Mouse (Mus musculus) forebrain, embryonic 11.5 days (tissue): ENCODE data around the gene Espl1. TPM values are rescaled to one million over a fixed set of nuclear protein-coding genes. Genes with fewer than 3 reads are reported as not detected.

Experiments used
- ATAC-seq: fragments of 200-750 bp; cut with Nextera tagmentation; replicated peaks from 2 replicates; pipeline ENCODE4 v1.8.0; 2017; ENCODE audit warnings: moderate TSS enrichment; ENCODE audit not compliant: low FRiP score
- DNase-seq: peaks from one replicate; pipeline ENCODE4 v3.0.0-alpha.2; 2017; ENCODE audit warnings: low spot score
- H3K27ac ChIP-seq: fragments of 300-500 bp; sonication (generic); 2 replicates; pipeline ENCODE4 v1.5.1; 2014; ENCODE audit warnings: low read depth, low read length
- H3K27me3 ChIP-seq: fragments of 300-500 bp; sonication (generic); 2 replicates; pipeline ENCODE4 v1.6.1; 2014; ENCODE audit warnings: mild to moderate bottlenecking, low read length, mixed read lengths; ENCODE audit not compliant: control insufficient read depth, insufficient read depth
- H3K36me3 ChIP-seq: fragments of 300-500 bp; sonication (generic); 2 replicates; pipeline ENCODE4 v1.6.1; 2014; ENCODE audit warnings: mild to moderate bottlenecking, low read length, moderate library complexity, mixed read lengths; ENCODE audit not compliant: control insufficient read depth, insufficient read depth
- H3K4me1 ChIP-seq: fragments of 300-500 bp; sonication (generic); replicated peaks from 2 replicates; pipeline ENCODE4 v1.6.1; 2014; ENCODE audit warnings: low read length, mixed read lengths; ENCODE audit not compliant: control insufficient read depth, insufficient read depth
- H3K4me2 ChIP-seq: fragments of 300-500 bp; sonication (generic); 2 replicates; pipeline ENCODE4 v1.6.1; 2014; ENCODE audit warnings: low read depth, mild to moderate bottlenecking, low read length, moderate library complexity, mixed read lengths; ENCODE audit not compliant: severe bottlenecking
- H3K4me3 ChIP-seq: fragments of 300-500 bp; sonication (generic); 2 replicates; pipeline ENCODE4 v1.5.1; 2014; ENCODE audit warnings: low read depth, low read length
- H3K9ac ChIP-seq: fragments of 300-500 bp; sonication (generic); 2 replicates; pipeline ENCODE4 v1.6.1; 2014; ENCODE audit warnings: low read length
- H3K9me3 ChIP-seq: fragments of 300-500 bp; sonication (generic); 2 replicates; pipeline ENCODE4 v1.6.1; 2016; ENCODE audit warnings: low read length, mixed read lengths; ENCODE audit not compliant: control insufficient read depth
- WGBS: fragments of 180-500 bp; shearing (Covaris S2); extraction: QIAGEN DNeasy Blood & Tissue Kit; methylation state at CpG from one replicate; pipeline ENCODE4 v1.1.7; 2014; 5-methylcytosine and 5-hydroxymethylcytosine counted together
- polyA plus RNA-seq: library from polyadenylated mRNA; unstranded; fragments of >200 nt; fragmentation: Nextera tagmentation; extraction: Ambion mirVana; gene quantifications from 2 replicates; pipeline ENCODE4 v1.2.1, GENCODE M21; 2014

The Espl1 gene
- polyA plus RNA-seq, 1 experiment from 2014 or later = 58.3 TPM

- Histone ChIP-seq H3K27me3 (no peaks in the 10 kb centered on the region), H3K27ac (no peak overlapping the region), H3K4me2 (no peak overlapping the region), H3K36me3 (peaks cover 12% of the 10 kb centered on the region; the same call in 1 of the 2 replicates), H3K9ac (no peak overlapping the region), H3K4me1 (0 out of 2 replicates have a peak, but pooled peaks cover 5% of the 10 kb centered on the region), H3K4me3 (no peak overlapping the region), H3K9me3 (no peaks in the 10 kb centered on the region)
- DNase-seq (no peak), ATAC-seq (no peak)
- 91% methylated on average over 8 of the region's 8 CpGs for WGBS
Measured at GRCm38 (mm10) chr15:102282463-102283292, 13.4 kb upstream of the Espl1 start.

DNA sequence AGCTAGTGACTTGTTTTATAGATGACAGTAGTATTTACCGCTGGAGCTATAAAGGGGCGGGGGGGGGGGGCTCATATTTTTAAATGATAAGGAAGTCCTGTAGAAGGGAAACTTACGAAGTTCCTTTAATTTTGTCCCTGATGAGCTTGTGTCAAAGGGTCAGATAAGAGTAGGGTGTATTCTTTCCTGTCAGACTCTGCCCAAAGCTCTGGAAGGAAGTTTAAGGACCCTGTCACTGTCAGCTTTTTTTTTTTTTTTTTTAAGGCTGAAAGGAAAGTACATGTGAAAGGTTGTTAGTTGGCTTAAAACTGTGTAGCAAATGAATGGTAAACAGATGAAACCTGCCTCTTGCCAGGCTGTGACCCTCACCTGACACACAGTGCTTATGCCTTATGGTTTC, 12.4 kb upstream of the Espl1 start:
- no peak overlapping the region for H3K9ac ChIP-seq
- peaks cover 12% of the 10 kb centered on the region; the same call in 1 of the 2 replicates for H3K36me3 ChIP-seq
- no peaks in the 10 kb centered on the region for H3K9me3 ChIP-seq
- H3K27ac ChIP-seq = no peak overlapping the region
- WGBS = 85% methylated on average over 3 of the region's 3 CpGs
- no peak for DNase-seq
- H3K4me3 ChIP-seq = no peak overlapping the region
- H3K27me3 ChIP-seq = no peaks in the 10 kb centered on the region
- H3K4me2 ChIP-seq = no peak overlapping the region
- ATAC-seq = no peak
- H3K4me1 ChIP-seq = 0 out of 2 replicates have a peak, but pooled peaks cover 5% of the 10 kb centered on the region

- no peak overlapping the region for H3K4me2 ChIP-seq
- no peaks in the 10 kb centered on the region for H3K36me3 ChIP-seq
- no peak for ATAC-seq
- no peaks in the 10 kb centered on the region for H3K9me3 ChIP-seq
- no peak for DNase-seq
- H3K27ac ChIP-seq = no peak overlapping the region
- no peaks in the 10 kb centered on the region for H3K4me1 ChIP-seq
- no peak overlapping the region for H3K9ac ChIP-seq
- H3K27me3 ChIP-seq = no peaks in the 10 kb centered on the region
- no peak overlapping the region for H3K4me3 ChIP-seq
Measured at GRCm38 (mm10) chr15:102287395-102287794, 8.7 kb upstream of the Espl1 start.

DNA sequence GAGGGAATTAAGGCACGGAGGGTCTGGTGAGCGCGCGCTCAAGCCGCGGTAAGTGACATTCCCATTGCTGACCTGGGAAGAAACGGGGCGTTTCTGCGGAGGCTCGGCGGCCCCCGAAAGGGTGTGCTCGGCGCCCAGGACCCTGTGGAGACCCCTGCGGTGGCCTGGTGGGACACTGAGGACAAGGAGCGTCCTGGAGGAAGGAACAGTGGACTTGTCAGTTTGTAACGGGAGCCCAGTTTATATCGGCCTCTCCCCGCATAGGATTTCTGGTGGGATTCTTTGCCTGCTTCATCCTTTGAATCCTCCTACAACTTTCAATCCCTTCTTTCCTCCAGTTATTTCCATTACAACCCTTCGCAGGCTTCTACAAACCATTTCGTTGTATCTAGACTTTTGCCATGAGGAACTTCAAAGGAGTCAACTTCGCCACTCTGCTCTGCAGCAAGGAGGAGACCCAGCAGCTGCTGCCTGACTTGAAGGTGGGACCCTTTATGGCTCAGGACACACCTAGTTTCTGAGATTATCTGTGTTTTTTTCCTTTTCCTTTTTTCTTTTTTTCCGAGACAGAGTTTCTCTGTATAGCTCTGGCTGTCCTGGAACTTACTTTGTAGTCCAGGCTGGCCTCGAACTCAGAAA, 421 bp downstream of the Espl1 start:
- no peak for DNase-seq
- H3K27ac ChIP-seq = 0 out of 2 replicates have a peak overlapping the region, but pooled peaks have one; percentile 18
- no peak for ATAC-seq
- H3K27me3 ChIP-seq = no peaks in the 10 kb centered on the region
- peaks cover 13% of the 10 kb centered on the region; the same call in 1 of the 2 replicates for H3K36me3 ChIP-seq
- peak overlapping the region; percentile 78 for H3K4me2 ChIP-seq
- peaks cover 5% of the 10 kb centered on the region; the same call in 1 of the 2 replicates for H3K4me1 ChIP-seq
- no peaks in the 10 kb centered on the region for H3K9me3 ChIP-seq
- WGBS = 4% methylated on average over 24 of the region's 24 CpGs
- H3K9ac ChIP-seq = peak overlapping the region; percentile 69
- H3K4me3 ChIP-seq = peak overlapping the region; percentile 83

- H3K9ac ChIP-seq = no peak overlapping the region
- no peaks in the 10 kb centered on the region for H3K27me3 ChIP-seq
- H3K27ac ChIP-seq = no peak overlapping the region
- 93% methylated on average over 6 of the region's 6 CpGs for WGBS
- H3K4me1 ChIP-seq = no peaks in the 10 kb centered on the region
- H3K4me2 ChIP-seq = no peak overlapping the region
- no peaks in the 10 kb centered on the region for H3K9me3 ChIP-seq
- DNase-seq = no peak
- no peak for ATAC-seq
- peaks cover 27% of the 10 kb centered on the region for H3K36me3 ChIP-seq
- no peak overlapping the region for H3K4me3 ChIP-seq
Measured at GRCm38 (mm10) chr15:102302542-102302941, 6.5 kb downstream of the Espl1 start.

- Histone ChIP-seq H3K9me3 (no peaks in the 10 kb centered on the region), H3K27ac (no peak overlapping the region), H3K27me3 (no peaks in the 10 kb centered on the region), H3K4me3 (no peak overlapping the region), H3K9ac (no peak overlapping the region), H3K4me2 (no peak overlapping the region), H3K36me3 (peaks cover 11% of the 10 kb centered on the region), H3K4me1 (no peaks in the 10 kb centered on the region)
- DNase-seq (no peak), ATAC-seq (no peak)
- WGBS = 90% methylated on average over 9 of the region's 9 CpGs
Measured at GRCm38 (mm10) chr15:102308717-102309116, 12.7 kb downstream of the Espl1 start.

DNA sequence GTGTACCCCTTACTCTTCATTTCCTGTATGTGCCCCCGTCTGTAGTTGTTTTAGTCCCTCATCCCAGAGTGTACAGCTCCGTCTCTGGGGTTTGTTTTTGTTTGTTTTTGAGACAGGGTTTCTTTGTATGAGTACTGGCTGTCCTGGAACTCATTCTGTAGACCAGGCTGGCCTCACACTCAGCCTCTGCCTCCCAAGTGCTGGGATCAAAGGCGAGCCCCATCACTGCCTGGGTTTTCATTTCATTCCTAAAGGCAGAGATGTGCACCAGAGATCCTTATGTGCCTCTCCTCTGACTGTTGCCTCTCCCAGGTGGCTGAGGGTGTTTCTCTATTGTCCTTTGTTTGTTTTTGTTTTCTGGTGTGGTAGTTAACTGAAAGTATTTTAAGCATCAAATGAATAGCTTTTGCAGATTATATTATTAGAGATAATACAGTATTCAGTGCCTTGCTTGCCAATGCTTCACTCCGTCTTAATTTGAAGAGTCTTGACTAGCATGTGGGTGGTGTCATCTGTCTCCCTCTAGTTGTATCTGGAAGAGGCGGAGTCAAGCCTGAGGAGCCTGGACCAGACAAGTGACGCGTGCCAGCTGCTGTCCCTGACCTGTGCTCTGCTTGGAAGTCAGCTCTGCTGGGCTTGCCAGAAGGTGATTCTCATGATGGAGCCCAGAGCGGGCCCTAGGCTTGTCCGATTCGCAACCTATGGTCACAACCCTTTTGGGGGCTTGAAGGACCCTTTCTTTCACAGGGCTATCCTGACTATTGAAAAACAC, 14.2 kb downstream of the Espl1 start:
- no peak for DNase-seq
- peaks cover 12% of the 10 kb centered on the region for H3K36me3 ChIP-seq
- H3K9me3 ChIP-seq = no peaks in the 10 kb centered on the region
- H3K9ac ChIP-seq = no peak overlapping the region
- no peak for ATAC-seq
- WGBS = 91% methylated on average over 10 of the region's 10 CpGs
- H3K4me3 ChIP-seq = no peak overlapping the region
- H3K27ac ChIP-seq = no peak overlapping the region
- H3K27me3 ChIP-seq = no peaks in the 10 kb centered on the region
- no peak overlapping the region for H3K4me2 ChIP-seq
- H3K4me1 ChIP-seq = no peaks in the 10 kb centered on the region

DNA sequence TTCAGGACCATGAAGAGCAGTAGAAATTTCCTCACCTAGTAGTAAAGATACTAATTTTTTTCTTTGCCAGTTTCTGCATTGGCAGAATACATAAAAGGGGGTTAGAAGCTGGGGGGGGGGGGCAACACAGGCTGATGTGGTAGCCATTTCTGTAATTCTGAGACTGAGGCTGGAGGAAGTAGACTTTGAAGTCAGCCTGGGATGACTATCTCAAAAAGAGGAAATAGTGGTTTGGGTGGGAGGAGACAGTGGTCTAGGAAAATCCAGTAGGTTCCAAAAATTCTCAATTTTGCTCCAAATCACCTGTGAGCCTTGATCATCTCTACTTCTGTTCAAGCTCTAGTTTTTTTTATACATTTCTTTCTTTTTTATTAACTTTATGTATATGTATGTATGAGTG, 15.4 kb downstream of the Espl1 start:
- H3K4me2 ChIP-seq = no peak overlapping the region
- ATAC-seq = no peak
- H3K9me3 ChIP-seq = no peaks in the 10 kb centered on the region
- H3K9ac ChIP-seq = no peak overlapping the region
- no peaks in the 10 kb centered on the region for H3K4me1 ChIP-seq
- peaks cover 5% of the 10 kb centered on the region; the same call in 1 of the 2 replicates for H3K36me3 ChIP-seq
- H3K27ac ChIP-seq = no peak overlapping the region
- no peak overlapping the region for H3K4me3 ChIP-seq
- DNase-seq = no peak
- no peaks in the 10 kb centered on the region for H3K27me3 ChIP-seq
